Mouse (Mus musculus) C2C12 (cell line): Measurements from ENCODE around the gene Nfic. TPM values are rescaled to one million over a fixed set of nuclear protein-coding genes. Genes with fewer than 3 reads are reported as not detected.

ENCODE experiments used
- H3K27me3 ChIP-seq: one replicate; pipeline ENCODE4 v1.6.1; 2011; ENCODE audit not compliant: control insufficient read depth, insufficient read depth, insufficient read length
- H3K36me3 ChIP-seq: one replicate; pipeline ENCODE4 v1.6.1; 2011; ENCODE audit not compliant: control insufficient read depth, insufficient read depth
- H3K4me3 ChIP-seq: one replicate; pipeline ENCODE4 v1.5.1; 2011; ENCODE audit warnings: mild to moderate bottlenecking, control low read depth; ENCODE audit not compliant: poor library complexity, insufficient read depth, severe bottlenecking
- H3K79me2 ChIP-seq: one replicate; pipeline ENCODE4 v1.6.1; 2011; ENCODE audit not compliant: control insufficient read depth, insufficient read depth
- H3K79me3 ChIP-seq: one replicate; pipeline ENCODE4 v1.6.1; 2011; ENCODE audit warnings: low read depth, control low read depth
- H3ac ChIP-seq: one replicate; pipeline ENCODE3; 2011; ENCODE audit warnings: low read depth; ENCODE audit not compliant: control insufficient read depth, insufficient read length
- CEBPB ChIP-seq: IDR thresholded peaks from one replicate; pipeline ENCODE4 v1.6.1; 2011; ENCODE audit warnings: low read depth, mild to moderate bottlenecking, control low read depth, moderate library complexity
- CTCF ChIP-seq: IDR thresholded peaks from one replicate; pipeline ENCODE4 v1.5.1; 2011; ENCODE audit not compliant: control insufficient read depth, insufficient read depth, insufficient read length
- FOSL1 ChIP-seq: IDR thresholded peaks from one replicate; pipeline ENCODE4 v1.8.0; 2011; ENCODE audit warnings: mild to moderate bottlenecking, low read length; ENCODE audit not compliant: poor library complexity, insufficient read depth, severe bottlenecking
- MAX ChIP-seq: IDR thresholded peaks from one replicate; pipeline ENCODE4 v1.6.1; 2011; ENCODE audit warnings: mild to moderate bottlenecking, control low read depth
- MYOD1 ChIP-seq: IDR thresholded peaks from one replicate; pipeline ENCODE4 v1.6.1; 2011; ENCODE audit warnings: low read depth; ENCODE audit not compliant: control insufficient read depth, insufficient read length
- MYOG ChIP-seq: IDR thresholded peaks from one replicate; pipeline ENCODE4 v1.6.1; 2011; ENCODE audit not compliant: control insufficient read depth, insufficient read length; ENCODE audit errors: extremely low read depth
- USF1 ChIP-seq: IDR thresholded peaks from one replicate; pipeline ENCODE4 v1.6.1; 2011; ENCODE audit warnings: low read depth, mild to moderate bottlenecking, control low read depth, moderate library complexity
- polyA plus RNA-seq: library from polyadenylated mRNA; unstranded; fragments of >200 nt; fragmentation: generic; extraction: Trizol; gene quantifications from one replicate; pipeline ENCODE4 v1.2.1, GENCODE M21; 2012; ENCODE audit warnings: missing spikeins

Nfic gene
- polyA plus RNA-seq, 1 experiment = 86.7 TPM

DNA sequence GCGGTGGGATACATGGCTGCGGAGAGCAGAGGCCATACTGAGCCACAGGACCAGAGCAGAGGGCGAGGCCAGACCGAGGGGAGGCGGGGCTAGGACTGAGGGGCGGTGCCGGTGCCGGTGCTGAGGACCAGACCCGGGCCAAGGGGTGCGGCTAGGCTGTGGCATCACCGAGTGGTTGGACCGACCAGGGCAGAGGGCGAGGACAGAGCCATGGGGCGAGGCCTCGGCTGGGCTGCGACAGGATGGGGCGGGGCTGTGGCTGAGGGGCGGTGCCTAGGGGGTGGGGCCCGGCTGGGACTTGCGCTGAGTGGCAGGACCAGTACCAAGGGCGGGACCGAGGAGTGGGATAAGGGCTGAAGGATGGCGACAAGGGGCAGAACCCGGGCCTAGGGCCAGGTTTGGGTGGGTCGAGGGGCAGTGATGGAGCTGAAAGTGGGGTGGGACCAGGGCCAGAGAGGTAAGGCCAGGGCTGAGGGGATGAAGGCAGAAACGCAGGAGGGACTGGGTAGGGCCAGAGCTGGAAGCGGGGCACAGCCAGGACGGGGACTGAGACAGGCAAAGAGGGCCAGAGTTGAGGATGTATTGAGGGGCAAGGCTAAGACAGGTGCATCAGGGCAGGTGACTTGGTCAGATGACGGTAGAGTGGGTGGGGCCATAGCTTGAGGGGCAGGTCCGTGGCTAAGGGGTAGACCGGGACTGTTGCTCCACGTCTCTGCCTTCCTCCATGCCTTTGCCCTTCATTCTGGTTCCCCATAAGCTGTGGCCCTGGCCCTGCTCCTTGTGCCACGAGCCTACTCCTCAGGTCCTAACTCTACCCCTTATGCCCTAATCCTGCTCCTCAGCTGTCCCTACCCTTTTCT, 9.2 kb upstream of the Nfic start:
- no peaks in the 10 kb centered on the region for H3K79me3 ChIP-seq
- peaks cover 36% of the 10 kb centered on the region for H3K27me3 ChIP-seq
- TF ChIP-seq MYOG (no peak), MYOD1 (no peak), CTCF (no peak), MAX (no peak), FOSL1 (no peak), USF1 (no peak), CEBPB (no peak)
- peak overlapping the region; percentile 2 for H3ac ChIP-seq
- H3K79me2 ChIP-seq = no peaks in the 10 kb centered on the region
- H3K4me3 ChIP-seq = no peak overlapping the region
- no peaks in the 10 kb centered on the region for H3K36me3 ChIP-seq

DNA sequence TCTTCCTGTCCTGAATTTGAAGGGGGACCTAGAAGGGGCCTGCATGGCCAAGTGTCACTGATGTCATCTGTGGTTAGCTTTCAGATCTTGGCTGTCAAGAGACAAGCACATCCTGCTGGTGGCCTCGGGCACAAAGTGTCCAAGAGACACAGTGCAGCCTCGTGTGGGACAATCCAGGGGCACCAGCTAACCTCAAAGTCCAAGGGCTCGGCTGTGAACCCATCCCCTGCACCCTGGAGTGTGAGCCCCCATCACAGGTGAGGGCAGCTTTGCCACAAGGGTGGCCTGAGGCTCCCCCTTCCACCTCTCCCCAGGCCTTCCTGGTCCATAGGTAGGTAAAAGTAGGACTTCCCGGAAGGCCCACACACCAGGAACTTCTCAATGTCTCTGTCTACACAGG, 8.1 kb upstream of the Nfic start:
- no peaks in the 10 kb centered on the region for H3K36me3 ChIP-seq
- no peak overlapping the region for H3ac ChIP-seq
- no peak overlapping the region for H3K4me3 ChIP-seq
- no peaks in the 10 kb centered on the region for H3K79me2 ChIP-seq
- no peaks in the 10 kb centered on the region for H3K79me3 ChIP-seq
- TF ChIP-seq MYOD1 (no peak), USF1 (no peak), CEBPB (no peak), FOSL1 (no peak), MAX (no peak), CTCF (no peak), MYOG (no peak)
- H3K27me3 ChIP-seq = peaks cover 25% of the 10 kb centered on the region

DNA sequence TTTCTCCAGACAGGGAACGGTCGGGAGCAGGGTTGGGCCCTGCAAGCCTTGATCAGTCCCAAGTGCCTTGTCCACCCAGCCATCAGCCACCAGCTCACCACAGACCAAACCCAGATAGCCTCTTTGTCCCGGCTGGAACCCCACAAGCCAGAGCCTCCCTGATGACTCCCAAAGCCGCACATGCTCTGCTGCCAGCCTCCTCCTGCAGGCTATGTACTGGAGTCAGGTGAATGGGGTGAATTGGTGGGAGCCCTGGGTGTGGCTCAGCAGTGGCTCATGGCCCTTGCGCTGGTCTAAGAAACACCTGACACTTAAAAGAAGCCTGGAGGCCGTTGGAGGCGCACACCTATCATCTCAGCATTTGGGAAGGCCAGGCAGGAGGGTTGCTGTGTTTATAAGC, 7.5 kb upstream of the Nfic start:
- Histone ChIP-seq H3ac (no peak overlapping the region), H3K79me3 (no peaks in the 10 kb centered on the region), H3K36me3 (no peaks in the 10 kb centered on the region), H3K79me2 (no peaks in the 10 kb centered on the region), H3K4me3 (no peak overlapping the region), H3K27me3 (peaks cover 19% of the 10 kb centered on the region)
- TF ChIP-seq MYOG (no peak), MYOD1 (no peak), CTCF (no peak), USF1 (no peak), FOSL1 (no peak), MAX (no peak)

DNA sequence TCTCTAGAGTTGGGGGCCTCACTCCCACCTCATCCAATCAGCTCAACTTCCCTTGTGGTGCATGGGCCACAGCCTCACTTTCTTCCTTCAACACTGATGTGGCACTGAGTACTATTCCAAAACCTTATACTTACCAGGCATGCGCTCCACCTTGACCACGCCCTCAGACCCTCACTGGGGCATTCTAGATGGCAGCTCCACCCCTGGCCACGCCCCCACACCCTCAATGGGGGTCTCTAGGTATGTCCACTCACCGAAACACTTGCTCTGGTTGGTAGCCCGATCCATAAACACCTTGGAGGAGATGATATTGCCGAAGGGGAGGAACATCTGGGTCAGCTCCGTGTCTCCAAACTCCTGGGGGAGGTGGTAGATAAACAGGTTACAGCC, 7.0 kb upstream of the Nfic start:
- no peak overlapping the region for H3K4me3 ChIP-seq
- no peaks in the 10 kb centered on the region for H3K36me3 ChIP-seq
- TF ChIP-seq USF1 (no peak), MYOD1 (no peak), FOSL1 (no peak), CEBPB (no peak), MYOG (no peak), MAX (no peak), CTCF (no peak)
- no peaks in the 10 kb centered on the region for H3K79me2 ChIP-seq
- no peak overlapping the region for H3ac ChIP-seq
- peaks cover 14% of the 10 kb centered on the region for H3K27me3 ChIP-seq
- no peaks in the 10 kb centered on the region for H3K79me3 ChIP-seq

DNA sequence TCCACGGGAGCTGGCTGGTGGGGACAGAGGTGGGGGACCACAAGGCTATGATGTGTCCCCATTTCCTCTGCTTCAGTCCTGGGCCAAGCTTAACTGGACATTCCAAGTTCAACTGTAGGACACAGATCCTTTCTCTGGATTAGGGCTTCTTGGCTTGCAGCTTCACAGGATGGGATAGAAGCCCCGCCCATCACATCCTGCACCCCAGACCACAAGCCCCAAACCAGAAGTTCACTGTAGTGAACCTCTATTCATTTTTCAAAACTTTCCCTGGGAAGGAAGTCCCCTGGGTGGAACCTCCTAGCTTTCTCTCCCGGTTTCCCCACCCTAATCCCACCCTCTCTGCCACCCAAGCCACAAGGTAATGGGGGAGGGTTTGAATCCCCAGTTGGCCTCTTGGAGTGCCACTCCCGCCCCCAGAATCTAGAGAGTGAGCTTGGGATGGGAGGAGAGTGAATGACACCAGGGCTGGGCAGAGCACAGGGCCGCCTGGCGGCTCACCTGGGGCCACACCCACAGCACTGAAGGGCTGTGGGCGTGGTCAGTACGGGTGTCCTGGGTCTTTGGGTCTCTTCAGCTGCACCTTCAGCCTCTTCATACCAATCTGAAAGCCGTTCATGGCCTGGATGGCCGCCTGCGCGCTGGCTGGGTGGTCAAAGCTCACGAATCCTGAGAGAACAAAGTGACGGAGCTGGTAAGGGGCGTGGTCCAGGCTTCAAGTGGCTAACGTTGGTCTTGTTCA, 6.4 kb upstream of the Nfic start:
- no peak for TF ChIP-seq CEBPB
- H3K27me3 ChIP-seq = peaks cover 8% of the 10 kb centered on the region
- H3K36me3 ChIP-seq = no peaks in the 10 kb centered on the region
- H3K79me2 ChIP-seq = no peaks in the 10 kb centered on the region
- no peak overlapping the region for H3K4me3 ChIP-seq
- no peaks in the 10 kb centered on the region for H3K79me3 ChIP-seq
- H3ac ChIP-seq = no peak overlapping the region

DNA sequence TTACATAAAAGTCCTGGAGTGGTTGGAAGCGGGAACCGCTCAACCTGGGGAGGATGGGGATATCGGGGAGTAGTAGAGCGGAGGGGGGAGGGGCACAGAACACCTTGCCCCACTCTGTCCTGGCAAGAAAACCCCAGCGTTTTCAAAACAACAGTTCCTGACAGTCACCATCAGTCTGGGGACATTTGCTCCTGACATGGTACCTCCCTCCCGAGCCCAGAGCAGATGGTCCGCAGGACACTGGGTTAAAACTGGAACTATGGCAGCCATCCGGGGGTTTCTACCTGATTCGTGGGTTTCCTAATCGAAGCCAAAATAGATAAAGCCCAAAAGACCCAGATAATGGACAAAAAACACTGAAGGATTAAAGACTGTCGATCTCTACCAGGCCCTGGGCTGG, 5.5 kb upstream of the Nfic start:
- TF ChIP-seq MAX (no peak), MYOG (no peak), USF1 (no peak), FOSL1 (no peak), CTCF (no peak), CEBPB (no peak), MYOD1 (no peak)
- no peaks in the 10 kb centered on the region for H3K79me3 ChIP-seq
- no peaks in the 10 kb centered on the region for H3K27me3 ChIP-seq
- H3K36me3 ChIP-seq = no peaks in the 10 kb centered on the region
- H3K4me3 ChIP-seq = no peak overlapping the region
- H3K79me2 ChIP-seq = no peaks in the 10 kb centered on the region
- H3ac ChIP-seq = no peak overlapping the region
